In the genomic region with DNA sequence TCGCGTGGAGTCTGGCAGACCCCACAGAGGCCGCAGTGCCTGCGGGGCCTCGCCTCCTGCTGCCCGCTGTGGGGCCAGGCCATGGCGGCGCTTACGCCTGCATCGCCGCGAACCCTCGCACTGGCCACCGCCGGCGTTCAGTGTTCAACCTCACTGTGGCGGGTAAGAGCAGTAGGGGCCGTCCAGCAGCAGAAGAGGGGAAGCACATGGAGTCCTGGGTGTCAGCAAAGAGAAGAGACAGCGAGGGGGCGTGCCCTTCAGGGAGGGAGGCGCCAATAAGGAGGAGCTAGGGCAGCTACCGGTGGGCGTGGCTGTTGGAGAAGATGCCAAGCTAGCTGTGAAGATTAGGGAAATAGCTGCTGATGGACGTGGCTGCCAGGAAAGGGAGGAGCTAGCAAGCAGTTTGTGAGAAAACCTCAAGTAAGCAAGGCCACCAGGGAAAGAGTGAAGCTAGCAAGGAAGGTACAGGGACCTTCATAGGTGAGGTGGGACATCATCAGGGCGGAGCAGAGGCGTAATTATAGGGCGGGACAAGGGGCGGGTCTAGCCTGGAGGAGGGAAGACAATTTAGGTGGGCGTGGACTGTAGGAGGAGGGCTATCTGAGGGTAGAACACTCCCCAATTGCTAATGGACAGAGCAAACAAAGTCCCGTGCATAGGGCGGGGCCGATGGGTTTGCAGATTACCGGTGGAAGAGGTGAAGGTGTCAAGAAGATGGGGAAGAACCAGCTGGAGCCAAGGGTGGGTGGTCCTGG, we compare ENCODE assay signal across 8 mouse cellular contexts. TPM values are rescaled to one million over a fixed set of nuclear protein-coding genes. Genes with fewer than 3 reads are reported as not detected.
DNase-seq lines count a peak whose midpoint lies in the region; ATAC-seq lines count a peak whose summit lies in the region.

No protein-coding gene starts in this region.

- ATAC-seq in activated CD4-positive, CD25-positive, alpha-beta regulatory T cell, adult 4 months, result peak; percentile 80
- ATAC-seq in hindbrain, embryonic 14.5 days (ENCODE audit: low FRiP score), result peak; percentile 83

- H3K79me2 ChIP-seq in macrophage (ENCODE audit: inconsistent target), result no peaks in the 10 kb centered on the region

- peaks cover 13% of the 10 kb centered on the region; the same call in 1 of the 2 replicates for H3K4me1 ChIP-seq in hindbrain, embryonic 14.5 days (replicated peaks; ENCODE audit: control insufficient read depth, insufficient read depth, low read length)

- H3K27me3 ChIP-seq in hindbrain, embryonic 14.5 days (ENCODE audit: control insufficient read depth, insufficient read depth, low read length), result peaks cover 27% of the 10 kb centered on the region

- no peak overlapping the region for H3K27ac ChIP-seq in hindbrain, embryonic 14.5 days
- H3K27ac ChIP-seq in macrophage, result peak overlapping the region; percentile 34

- peak overlapping the region; percentile 57 for H3K9ac ChIP-seq in hindbrain, embryonic 14.5 days

- no peaks in the 10 kb centered on the region for H3K36me3 ChIP-seq in hindbrain, embryonic 14.5 days (replicated peaks; ENCODE audit: control insufficient read depth, insufficient read depth)
- H3K36me3 ChIP-seq in macrophage (ENCODE audit: inconsistent target), result no peaks in the 10 kb centered on the region

- H3K4me3 ChIP-seq in hindbrain, embryonic 14.5 days (replicated peaks; ENCODE audit: low read length), result peak overlapping the region; percentile 40
- peak overlapping the region; percentile 82 for H3K4me3 ChIP-seq in macrophage (ENCODE audit: inconsistent target)

- WGBS in hindbrain, embryonic 14.5 days, result under 1% methylated on average over 33 of the region's 33 CpGs
- under 1% methylated on average over 33 of the region's 33 CpGs for WGBS in macrophage (ENCODE audit: missing documents)

- peak overlapping the region; percentile 78 for H3K4me2 ChIP-seq in hindbrain, embryonic 14.5 days (replicated peaks)

- H3K9me3 ChIP-seq in hindbrain, embryonic 14.5 days (ENCODE audit: control insufficient read depth, low read length), result no peaks in the 10 kb centered on the region

- DNase-seq in cerebellum, postnatal 4 days (ENCODE audit: low spot score in 2 of 2), result peak; percentile 52 to 74
- peak; percentile 70 to 75 for DNase-seq in frontal cortex, postnatal 36 days (ENCODE audit: low spot score in 2 of 2)
- peak; percentile 82 for DNase-seq in hindbrain, embryonic 14.5 days (ENCODE audit: low spot score)
- DNase-seq in left cerebral cortex, adult 18-20 months (ENCODE audit: low spot score in 2 of 2), result peak; percentile 62 to 68
- peak; percentile 81 for DNase-seq in retina, postnatal 7 days (ENCODE audit: low read depth, low spot score)
- DNase-seq in urinary bladder, adult 18-20 months (ENCODE audit: low spot score in 2 of 2), result peak; percentile 80

RNA-seq across cellular contexts. Expression of a gene that starts 2.6 kb away (rescaled TPM):
- 1 to 10 TPM; 1.2 to 4.3 TPM for polyA plus RNA-seq in activated CD4-positive, CD25-positive, alpha-beta regulatory T cell, adult 4 months (2017; shearing (Covaris generic))
- polyA plus RNA-seq in hindbrain, embryonic 14.5 days (2014; fragmentation: Nextera tagmentation; extraction: Ambion mirVana), result 15.6 and 17.8 TPM in 2 replicates
- total RNA-seq in left cerebral cortex, adult 18-20 months (2021), result 1 to 10 TPM; 1.2 to 2.5 TPM
- 10 to 100 TPM in 1 of 26 experiments, 1 to 10 TPM in 25; 2.5 to 10.4 (median 5.3) TPM for total RNA-seq in macrophage (2018; cell fraction: chromatin; rRNA removed)
- 1 to 10 TPM; 1.0 to 4.5 (median 2.8) TPM for total RNA-seq in macrophage (2018; cell fraction: cytosol; rRNA removed)
- total RNA-seq in macrophage (2018; cell fraction: nucleus; rRNA removed), result 10 to 100 TPM in 1 of 26 experiments, 1 to 10 TPM in 25; 1.7 to 10.8 (median 4.0) TPM
- 3.1 to 3.5 TPM (median 3.2 TPM) in 3 replicates for polyA plus RNA-seq in macrophage (2018)

RNA-seq across cellular contexts. Expression of a gene that starts 21.6 kb away (rescaled TPM):
- polyA plus RNA-seq in activated CD4-positive, CD25-positive, alpha-beta regulatory T cell, adult 4 months (2017; shearing (Covaris generic)), result not detected
- polyA plus RNA-seq in hindbrain, embryonic 14.5 days (2014; fragmentation: Nextera tagmentation; extraction: Ambion mirVana), result 0.62 TPM in 1 of 2 replicates, not detected in the other
- under 1 TPM in 1 of 2 experiments, not detected in 1; 0.81 TPM for total RNA-seq in left cerebral cortex, adult 18-20 months (2021)
- total RNA-seq in macrophage (2018; cell fraction: chromatin; rRNA removed), result 1 to 10 TPM in 9 of 26 experiments, not detected in 17; 1.6 to 5.2 (median 2.2) TPM
- under 1 TPM in 7 of 26 experiments, not detected in 19; 0.23 to 0.56 (median 0.29) TPM for total RNA-seq in macrophage (2018; cell fraction: cytosol; rRNA removed)
- 1 to 10 TPM in 7 of 26 experiments, under 1 TPM in 1, not detected in 18; 0.99 to 3.7 (median 1.3) TPM for total RNA-seq in macrophage (2018; cell fraction: nucleus; rRNA removed)
- polyA plus RNA-seq in macrophage (2018), result not detected in 3 replicates

RNA-seq across cellular contexts. Expression of a gene that starts 21.6 kb away (rescaled TPM):
- polyA plus RNA-seq in activated CD4-positive, CD25-positive, alpha-beta regulatory T cell, adult 4 months (2017; shearing (Covaris generic)), result 100 to 1,000 TPM; 235 to 271 TPM
- 122 and 144 TPM in 2 replicates for polyA plus RNA-seq in hindbrain, embryonic 14.5 days (2014; fragmentation: Nextera tagmentation; extraction: Ambion mirVana)
- 10 to 100 TPM; 59.0 to 64.5 TPM for total RNA-seq in left cerebral cortex, adult 18-20 months (2021)
- total RNA-seq in macrophage (2018; cell fraction: chromatin; rRNA removed), result 10 to 100 TPM in 23 of 26 experiments, 1 to 10 TPM in 3; 7.1 to 39.4 (median 21.1) TPM
- 100 to 1,000 TPM in 12 of 26 experiments, 10 to 100 TPM in 14; 58.8 to 131 (median 89.4) TPM for total RNA-seq in macrophage (2018; cell fraction: cytosol; rRNA removed)
- total RNA-seq in macrophage (2018; cell fraction: nucleus; rRNA removed), result 10 to 100 TPM; 13.2 to 59.2 (median 24.8) TPM
- 113 to 175 TPM (median 166 TPM) in 3 replicates for polyA plus RNA-seq in macrophage (2018)

RNA-seq across cellular contexts. Expression of a gene that starts 24.4 kb away (rescaled TPM):
- polyA plus RNA-seq in activated CD4-positive, CD25-positive, alpha-beta regulatory T cell, adult 4 months (2017; shearing (Covaris generic)), result not detected
- polyA plus RNA-seq in hindbrain, embryonic 14.5 days (2014; fragmentation: Nextera tagmentation; extraction: Ambion mirVana), result 10.0 and 11.1 TPM in 2 replicates
- 10 to 100 TPM; 20.6 to 24.9 TPM for total RNA-seq in left cerebral cortex, adult 18-20 months (2021)
- 1 to 10 TPM in 10 of 26 experiments, under 1 TPM in 5, not detected in 11; 0.25 to 8.3 (median 2.2) TPM for total RNA-seq in macrophage (2018; cell fraction: chromatin; rRNA removed)
- total RNA-seq in macrophage (2018; cell fraction: cytosol; rRNA removed), result 1 to 10 TPM in 1 of 26 experiments, under 1 TPM in 10, not detected in 15; 0.05 to 1.7 (median 0.23) TPM
- total RNA-seq in macrophage (2018; cell fraction: nucleus; rRNA removed), result 1 to 10 TPM in 11 of 26 experiments, under 1 TPM in 8, not detected in 7; 0.18 to 8.7 (median 1.1) TPM
- not detected in 3 replicates for polyA plus RNA-seq in macrophage (2018)

RNA-seq across cellular contexts. Expression of a gene that starts 24.9 kb away (rescaled TPM):
- 1 to 10 TPM in 1 of 2 experiments, not detected in 1; 1.4 TPM for polyA plus RNA-seq in activated CD4-positive, CD25-positive, alpha-beta regulatory T cell, adult 4 months (2017; shearing (Covaris generic))
- not detected in 2 replicates for polyA plus RNA-seq in hindbrain, embryonic 14.5 days (2014; fragmentation: Nextera tagmentation; extraction: Ambion mirVana)
- total RNA-seq in left cerebral cortex, adult 18-20 months (2021), result not detected
- not detected for total RNA-seq in macrophage (2018; cell fraction: chromatin; rRNA removed)
- not detected for total RNA-seq in macrophage (2018; cell fraction: cytosol; rRNA removed)
- not detected for total RNA-seq in macrophage (2018; cell fraction: nucleus; rRNA removed)
- not detected in 3 replicates for polyA plus RNA-seq in macrophage (2018)
